Mouse (Mus musculus): ENCODE data around the gene Il21r. TPM values are rescaled to one million over a fixed set of nuclear protein-coding genes. Genes with fewer than 3 reads are reported as not detected.

The Il21r gene
- 1 to 10 TPM in 2 of 4 experiments, under 1 TPM in 2; 0.70 to 1.6 (median 0.96) TPM for total RNA-seq (2022)

- DNase-seq: no peak
These were observed at the start of gene Il21r for GRCm38 (mm10) chr7:125603185-125603631. Il21r (plus strand) TSS chr7:125603429.

- DNase-seq: no peak
These were observed 49.4 kb upstream of the Il21r start for GRCm38 (mm10) chr7:125553653-125554428.

- DNase-seq: no peak
These were observed 48.6 kb upstream of the Il21r start for GRCm38 (mm10) chr7:125554456-125555114.

- DNase-seq: no peak
These were observed 47.8 kb upstream of the Il21r start for GRCm38 (mm10) chr7:125555351-125555872.

- no peak for DNase-seq
These were observed 47.1 kb upstream of the Il21r start for GRCm38 (mm10) chr7:125556096-125556495.

GRCm38 (mm10) chr7:125556865-125557264, 46.4 kb upstream of the Il21r start:
- peak; percentile 29 for DNase-seq

- DNase-seq: no peak
These were observed 44.8 kb upstream of the Il21r start for GRCm38 (mm10) chr7:125558401-125558945.

DNA sequence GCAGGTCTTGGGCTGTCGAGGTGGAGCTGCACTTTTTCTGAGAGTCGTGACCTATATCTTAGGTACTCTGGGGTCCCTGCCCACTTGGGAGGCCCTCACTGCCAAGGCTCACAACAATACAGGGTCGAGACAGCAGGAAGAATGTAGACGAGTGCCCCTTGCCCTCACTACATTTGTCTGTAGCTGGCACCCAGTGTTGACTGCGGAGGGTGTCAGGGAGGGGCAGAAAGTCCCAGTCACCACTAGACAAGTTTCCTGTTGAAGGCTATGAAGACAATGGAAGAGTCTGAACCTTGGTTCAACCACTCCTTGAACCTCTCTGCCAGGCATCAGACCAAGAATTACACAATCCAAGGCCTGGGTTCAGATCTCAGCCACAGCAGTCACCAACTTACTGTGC, 44.2 kb upstream of the Il21r start:
- DNase-seq: no peak

DNA sequence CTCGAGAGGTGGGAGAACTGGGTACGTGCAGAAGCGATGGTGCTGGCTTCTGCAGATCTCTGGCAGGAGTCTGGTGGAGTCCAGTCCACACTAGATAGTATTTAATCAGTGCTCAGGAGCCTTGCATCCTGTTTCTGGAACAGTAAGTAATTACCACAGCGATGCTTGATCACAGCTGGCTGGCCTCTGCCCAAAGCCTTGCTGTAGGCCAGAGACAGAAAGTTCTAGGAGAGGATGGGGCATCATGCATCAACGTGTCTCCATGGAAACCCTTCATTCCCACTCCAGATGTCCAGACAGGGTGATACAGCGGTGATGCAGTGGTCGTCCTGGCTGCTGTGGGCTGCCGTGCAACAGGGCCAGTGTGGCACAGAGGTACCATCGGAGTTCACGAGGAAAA, 43.7 kb upstream of the Il21r start:
- no peak for DNase-seq

DNA sequence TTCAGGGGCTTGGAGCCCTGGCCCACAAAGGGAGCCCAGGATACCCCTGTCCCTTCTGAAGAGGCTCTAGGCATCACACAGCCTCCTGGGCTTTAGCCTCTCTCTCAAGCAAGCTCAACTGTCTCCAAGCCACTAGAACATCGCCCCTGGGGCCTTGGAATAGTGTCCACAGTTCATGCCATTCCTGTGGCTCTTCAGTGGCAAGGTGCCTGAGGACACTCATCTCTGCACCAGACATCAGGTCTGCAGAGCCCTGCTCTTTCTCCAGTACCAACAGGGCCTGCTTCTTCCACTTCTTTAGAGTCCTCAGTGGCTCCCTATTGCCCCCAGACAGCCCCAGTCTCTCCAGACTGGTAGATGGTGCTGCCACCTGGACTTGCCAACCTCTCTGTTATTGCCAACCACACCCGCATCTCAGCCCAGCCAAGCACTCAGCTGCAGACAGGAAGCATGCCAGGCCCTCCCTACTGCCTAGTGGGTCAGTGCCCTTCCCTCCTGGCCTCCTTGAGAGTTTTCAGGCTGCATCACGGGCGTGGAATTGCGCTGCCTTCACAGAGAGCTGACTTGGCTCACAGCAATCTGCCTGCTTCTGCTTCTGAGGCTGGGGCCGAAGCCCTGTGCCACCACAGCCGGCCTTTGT, 43.0 kb upstream of the Il21r start:
- no peak for DNase-seq

GRCm38 (mm10) chr7:125561085-125561690, 42.0 kb upstream of the Il21r start:
- DNase-seq: peak; percentile 92

DNA sequence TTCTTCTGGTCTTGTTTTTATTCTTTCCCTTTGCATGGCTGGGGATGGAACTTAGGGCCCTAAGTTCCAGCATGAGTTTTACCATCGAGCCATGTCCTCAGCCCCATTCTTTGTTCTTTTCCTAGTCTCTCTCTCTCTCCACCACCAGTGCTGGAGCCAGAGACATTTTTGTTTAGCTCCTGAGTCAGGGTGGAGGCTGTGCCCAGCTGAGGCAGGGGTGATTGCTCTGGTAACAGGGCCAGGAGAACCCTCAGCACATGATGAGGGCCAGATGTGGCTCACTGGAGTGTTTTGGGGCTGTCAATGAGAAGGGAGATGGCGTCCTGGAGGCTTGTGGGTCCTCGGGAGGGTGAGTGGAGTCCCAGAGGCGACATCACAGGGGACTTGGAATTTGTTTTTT, 40.8 kb upstream of the Il21r start:
- DNase-seq: no peak

GRCm38 (mm10) chr7:125563093-125563492, 40.1 kb upstream of the Il21r start:
- DNase-seq: no peak

DNA sequence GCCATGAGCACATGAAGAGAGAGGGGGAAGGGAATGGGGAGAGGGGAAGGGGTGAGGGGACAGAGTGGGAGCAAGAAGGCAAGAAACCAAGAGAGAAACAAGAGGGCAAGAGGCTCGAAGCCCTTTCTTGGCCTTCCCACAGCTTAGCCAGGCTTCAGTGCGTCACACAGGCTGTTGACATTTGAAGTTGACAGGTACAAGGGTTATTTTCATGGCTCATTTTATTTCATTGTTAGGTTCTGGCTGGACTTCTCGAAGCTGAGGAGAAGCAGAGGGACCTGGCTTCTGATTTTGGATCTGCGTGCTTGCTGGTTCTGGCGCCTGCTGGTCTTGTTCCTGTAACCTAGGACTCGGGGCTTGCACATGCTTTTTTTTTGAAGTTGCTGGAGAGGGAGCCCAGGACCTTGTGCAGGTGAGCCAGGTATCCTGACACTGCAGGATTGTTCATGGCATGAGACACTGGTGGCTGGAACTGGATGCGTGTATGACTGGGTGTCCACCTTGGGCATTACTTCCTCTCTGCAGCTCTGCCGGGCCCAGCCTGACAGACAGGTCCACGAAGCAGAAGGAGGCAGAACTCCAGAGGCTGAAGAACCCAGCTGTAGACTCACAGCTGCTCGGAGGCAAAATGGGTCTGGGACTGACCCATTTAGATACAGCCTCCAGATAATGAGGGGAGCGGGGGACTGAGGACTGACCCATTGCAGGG, 38.8 kb upstream of the Il21r start:
- DNase-seq: no peak

DNA sequence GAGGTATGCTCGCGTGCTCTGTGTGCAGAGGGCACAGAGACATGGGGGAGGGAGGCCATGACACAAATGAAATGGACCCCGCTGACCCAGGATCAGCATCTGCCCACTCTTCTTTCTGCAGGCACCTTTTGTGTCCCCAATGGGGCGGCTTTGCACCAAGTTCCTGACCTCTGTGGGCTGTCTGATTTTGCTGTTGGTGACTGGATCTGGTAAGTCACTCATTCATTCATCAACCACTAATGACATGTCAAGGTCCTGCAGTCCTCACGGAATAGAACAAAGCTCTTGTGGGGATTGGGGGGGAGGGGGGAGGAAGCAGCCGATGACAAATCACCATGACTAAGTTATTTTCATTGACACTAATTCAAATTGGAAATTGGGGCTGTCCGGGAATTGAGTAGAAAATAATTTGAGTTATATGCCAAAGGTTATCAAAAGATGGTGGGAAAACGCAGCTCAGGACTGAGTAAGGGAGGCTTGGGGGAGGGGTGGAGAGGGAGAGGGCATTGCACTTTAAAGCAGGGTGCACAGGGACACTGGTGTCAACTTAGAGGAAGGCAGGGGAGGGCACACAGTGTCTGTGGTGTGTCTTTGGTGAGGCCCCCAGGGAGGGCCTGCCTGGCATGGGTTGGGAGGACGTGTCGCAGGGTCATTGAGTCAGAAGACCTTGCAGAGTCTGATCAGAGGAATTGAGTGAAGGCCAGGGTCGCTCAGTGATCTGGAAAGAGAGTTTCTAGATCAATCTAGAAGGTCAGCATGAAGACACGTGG, 37.5 kb upstream of the Il21r start:
- peak; percentile 84 for DNase-seq

DNA sequence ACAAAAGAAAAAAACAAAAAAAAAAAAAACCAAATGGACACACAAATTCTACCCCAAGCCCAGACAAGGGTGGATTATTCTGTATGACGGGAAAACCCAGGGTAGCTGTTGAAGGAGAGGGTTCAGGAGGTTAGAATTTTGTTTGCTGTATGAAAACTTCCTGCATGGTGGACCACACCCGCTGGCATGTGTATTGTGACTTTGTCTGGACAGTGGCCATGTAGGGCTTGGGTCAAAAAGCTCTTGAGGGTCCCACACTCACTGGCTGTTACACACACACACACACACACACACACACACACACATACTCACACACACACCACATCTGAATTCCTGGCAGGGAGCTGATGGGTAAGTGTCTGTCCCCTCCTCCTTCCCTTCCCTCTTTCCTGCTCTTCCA, 36.8 kb upstream of the Il21r start:
- DNase-seq: no peak

DNA sequence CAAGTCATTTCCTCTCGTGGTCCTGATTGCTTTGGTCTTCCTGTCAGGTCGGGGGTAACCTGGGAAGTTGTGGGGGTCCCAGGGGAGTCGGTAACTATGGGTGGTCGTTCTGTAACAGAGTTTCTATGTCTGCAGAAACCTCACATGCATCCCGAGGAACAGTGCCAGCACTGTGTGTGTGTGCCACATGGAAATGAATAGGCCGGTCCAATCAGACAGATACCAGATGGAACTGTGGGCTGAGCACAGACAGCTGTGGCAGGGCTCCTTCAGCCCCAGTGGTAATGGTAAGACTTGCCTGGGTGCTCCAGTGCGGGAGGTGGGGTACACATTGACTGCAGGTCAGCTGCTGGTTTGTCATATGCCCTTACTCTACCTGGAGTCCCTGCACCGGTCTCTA, 34.3 kb upstream of the Il21r start:
- DNase-seq: no peak

DNA sequence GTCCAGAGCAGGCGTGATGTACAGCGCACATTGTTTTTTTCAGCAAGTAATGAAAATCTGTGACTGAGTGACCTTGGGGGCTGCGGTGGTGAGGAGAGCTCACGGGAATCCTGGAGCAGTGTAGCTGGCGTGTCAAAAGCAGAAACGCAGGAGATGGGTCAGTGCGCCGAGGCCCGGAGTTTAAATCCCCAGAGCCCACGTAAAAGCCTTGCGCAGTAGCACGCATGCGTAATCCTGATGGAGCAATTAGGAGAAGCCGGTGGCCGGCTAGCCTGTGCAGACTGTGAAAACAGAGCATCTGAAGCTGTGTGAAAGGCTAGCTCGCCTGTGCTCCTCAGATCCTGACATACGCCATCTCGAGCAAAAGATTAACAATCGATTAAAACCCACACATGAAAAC, 31.3 kb upstream of the Il21r start:
- DNase-seq: no peak

DNA sequence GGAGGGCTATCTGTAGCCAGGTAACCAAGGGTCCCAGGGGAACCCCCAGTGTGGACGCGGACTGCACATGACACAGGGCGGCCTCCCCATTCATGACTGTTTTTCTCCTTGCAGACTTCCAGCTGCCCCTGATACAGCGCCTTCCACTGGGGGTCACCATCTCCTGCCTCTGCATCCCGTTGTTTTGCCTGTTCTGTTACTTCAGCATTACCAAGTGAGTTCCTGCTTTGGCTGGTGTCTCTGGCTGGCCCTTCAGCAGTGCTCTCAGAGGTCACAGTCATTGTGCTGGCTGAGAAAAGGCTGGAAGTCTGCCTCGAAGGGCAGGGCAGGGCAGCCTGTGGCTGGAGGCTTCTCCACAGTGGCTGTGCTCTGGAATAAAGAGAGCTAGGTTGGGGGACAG, 30.5 kb upstream of the Il21r start:
- no peak for DNase-seq

- DNase-seq: no peak
These were observed 29.4 kb upstream of the Il21r start for GRCm38 (mm10) chr7:125573849-125574248.

DNA sequence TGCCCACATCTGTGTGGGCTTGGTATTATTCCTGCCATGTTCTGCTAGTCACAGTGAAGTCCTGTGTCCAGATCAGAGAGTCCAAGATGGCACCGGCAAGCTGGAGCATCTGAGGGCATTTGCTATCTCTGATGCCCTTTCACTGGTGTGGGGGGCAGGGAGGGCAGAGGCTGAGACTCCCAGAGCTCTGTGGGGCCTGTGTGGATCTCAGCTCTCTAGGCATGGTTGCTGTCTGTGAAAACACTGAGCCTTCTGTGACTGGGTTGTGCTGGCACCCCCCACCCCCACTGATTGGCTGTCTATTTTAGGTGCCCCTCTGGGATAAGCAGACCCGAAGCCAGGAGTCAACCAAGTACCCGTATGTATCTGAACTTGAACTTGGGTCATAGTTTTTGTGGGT, 28.4 kb upstream of the Il21r start:
- DNase-seq: no peak

Measured in adrenal gland, adult 8-10 months (tissue).